Mouse (Mus musculus): ENCODE measurements at regions not wholly inside any gene's neighbourhood (a gene's known extent, or its start where the extent isn't known, plus 50 kb on each side); places are given as distances from the start of the nearest gene placed in this dataset.

- Histone ChIP-seq H3K4me3 (replicated peaks; ENCODE audit: low read length) (no peak overlapping the region), H3K4me1 (replicated peaks; ENCODE audit: control insufficient read depth, insufficient read depth, low read length) (no peaks in the 10 kb centered on the region), H3K36me3 (replicated peaks; ENCODE audit: control insufficient read depth, insufficient read depth) (no peaks in the 10 kb centered on the region), H3K27ac (no peak overlapping the region), H3K9me3 (ENCODE audit: control insufficient read depth, low read length) (no peaks in the 10 kb centered on the region), H3K4me2 (replicated peaks) (no peak overlapping the region), H3K9ac (no peak overlapping the region), H3K27me3 (ENCODE audit: control insufficient read depth, insufficient read depth, low read length) (no peaks in the 10 kb centered on the region)
- ATAC-seq (ENCODE audit: low FRiP score) (no peak), DNase-seq (ENCODE audit: low spot score) (no peak)
- 84% methylated on average over 4 of the region's 4 CpGs for WGBS
Observed at GRCm38 (mm10) chr11:43980444-43980843, 79.4 kb upstream of the Adra1b start.

GRCm38 (mm10) chr11:43989911-43990430 is 89.0 kb upstream of the Adra1b start:
- no peaks in the 10 kb centered on the region for H3K9me3 ChIP-seq (ENCODE audit: control insufficient read depth, low read length)
- no peak overlapping the region for H3K4me3 ChIP-seq (replicated peaks; ENCODE audit: low read length)
- H3K9ac ChIP-seq: no peak overlapping the region
- H3K27ac ChIP-seq: no peak overlapping the region
- 77% methylated on average over 1 of the region's 1 CpGs for WGBS
- no peak overlapping the region for H3K4me2 ChIP-seq (replicated peaks)
- DNase-seq (ENCODE audit: low spot score) (no peak), ATAC-seq (ENCODE audit: low FRiP score) (no peak)
- H3K36me3 ChIP-seq (replicated peaks; ENCODE audit: control insufficient read depth, insufficient read depth): no peaks in the 10 kb centered on the region
- no peaks in the 10 kb centered on the region for H3K27me3 ChIP-seq (ENCODE audit: control insufficient read depth, insufficient read depth, low read length)
- no peaks in the 10 kb centered on the region for H3K4me1 ChIP-seq (replicated peaks; ENCODE audit: control insufficient read depth, insufficient read depth, low read length)

DNA sequence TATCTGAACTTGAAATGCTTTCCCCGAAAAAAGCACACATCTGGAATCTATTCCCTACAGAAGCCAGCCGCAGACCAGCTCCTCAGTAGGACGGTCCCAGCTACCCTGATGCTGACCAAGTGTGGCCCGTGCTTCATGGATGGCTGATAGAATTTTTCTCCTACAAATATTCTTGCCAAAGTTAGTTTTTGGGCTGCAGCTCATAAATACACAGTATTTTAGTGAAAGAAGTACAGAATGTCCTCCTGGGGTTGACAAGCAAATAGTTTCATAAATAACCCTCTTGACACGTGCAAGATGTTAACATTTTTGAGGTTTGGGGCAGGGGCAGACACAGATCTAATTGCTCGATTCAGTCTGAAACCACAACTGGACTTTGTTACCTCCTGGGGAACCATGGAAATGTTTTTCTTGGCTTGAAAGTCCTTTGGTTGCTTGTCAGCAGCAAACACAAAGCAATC is 91.0 kb upstream of the Adra1b start:
- WGBS: 87% methylated on average over 6 of the region's 6 CpGs
- Histone ChIP-seq H3K4me3 (replicated peaks; ENCODE audit: low read length) (no peak overlapping the region), H3K27ac (no peak overlapping the region), H3K4me2 (replicated peaks) (no peak overlapping the region), H3K4me1 (replicated peaks; ENCODE audit: control insufficient read depth, insufficient read depth, low read length) (no peaks in the 10 kb centered on the region), H3K9me3 (ENCODE audit: control insufficient read depth, low read length) (no peaks in the 10 kb centered on the region), H3K36me3 (replicated peaks; ENCODE audit: control insufficient read depth, insufficient read depth) (no peaks in the 10 kb centered on the region), H3K27me3 (ENCODE audit: control insufficient read depth, insufficient read depth, low read length) (no peaks in the 10 kb centered on the region), H3K9ac (no peak overlapping the region)
- DNase-seq (ENCODE audit: low spot score) (no peak), ATAC-seq (ENCODE audit: low FRiP score) (no peak)

- Histone ChIP-seq H3K27ac (no peak overlapping the region), H3K27me3 (ENCODE audit: control insufficient read depth, insufficient read depth, low read length) (no peaks in the 10 kb centered on the region), H3K4me1 (replicated peaks; ENCODE audit: control insufficient read depth, insufficient read depth, low read length) (no peaks in the 10 kb centered on the region), H3K9ac (no peak overlapping the region), H3K36me3 (replicated peaks; ENCODE audit: control insufficient read depth, insufficient read depth) (no peaks in the 10 kb centered on the region), H3K4me3 (replicated peaks; ENCODE audit: low read length) (no peak overlapping the region), H3K4me2 (replicated peaks) (no peak overlapping the region), H3K9me3 (ENCODE audit: control insufficient read depth, low read length) (no peaks in the 10 kb centered on the region)
- 80% methylated on average over 12 of the region's 12 CpGs for WGBS
- no peak for DNase-seq (ENCODE audit: low spot score)
- no peak for ATAC-seq (ENCODE audit: low FRiP score)
Observed at GRCm38 (mm10) chr11:43998046-43998725, 97.2 kb upstream of the Adra1b start.

DNA sequence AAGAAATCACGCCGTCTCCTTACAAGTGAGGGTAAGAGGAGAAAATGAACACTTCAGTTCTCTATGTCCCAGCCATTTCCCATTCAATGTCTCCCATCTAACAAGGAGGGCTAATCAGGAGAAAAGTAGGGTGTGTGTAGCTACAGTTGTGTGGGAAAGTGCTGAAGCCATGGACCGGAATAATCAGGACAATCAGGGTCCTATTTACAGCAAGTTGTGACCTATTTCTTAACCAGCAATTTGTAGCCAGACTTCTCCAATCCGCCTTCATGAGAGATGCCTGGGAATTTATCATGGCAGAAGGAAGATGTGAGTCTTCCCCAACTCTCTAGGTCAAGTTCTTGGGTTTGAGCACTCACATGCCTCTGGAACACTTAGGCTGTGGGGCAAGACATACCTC is 99.0 kb upstream of the Adra1b start:
- Histone ChIP-seq H3K27me3 (ENCODE audit: control insufficient read depth, insufficient read depth, low read length) (no peaks in the 10 kb centered on the region), H3K4me3 (replicated peaks; ENCODE audit: low read length) (no peak overlapping the region), H3K4me1 (replicated peaks; ENCODE audit: control insufficient read depth, insufficient read depth, low read length) (no peaks in the 10 kb centered on the region), H3K9me3 (ENCODE audit: control insufficient read depth, low read length) (no peaks in the 10 kb centered on the region), H3K4me2 (replicated peaks) (no peak overlapping the region), H3K9ac (no peak overlapping the region), H3K36me3 (replicated peaks; ENCODE audit: control insufficient read depth, insufficient read depth) (no peaks in the 10 kb centered on the region), H3K27ac (no peak overlapping the region)
- 94% methylated on average over 4 of the region's 4 CpGs for WGBS
- DNase-seq (ENCODE audit: low spot score) (no peak), ATAC-seq (ENCODE audit: low FRiP score) (no peak)

GRCm38 (mm10) chr11:44001843-44002589 is 101.0 kb upstream of the Adra1b start:
- no peak overlapping the region for H3K4me2 ChIP-seq (replicated peaks)
- H3K9ac ChIP-seq: no peak overlapping the region
- no peaks in the 10 kb centered on the region for H3K4me1 ChIP-seq (replicated peaks; ENCODE audit: control insufficient read depth, insufficient read depth, low read length)
- H3K27ac ChIP-seq: no peak overlapping the region
- no peak overlapping the region for H3K4me3 ChIP-seq (replicated peaks; ENCODE audit: low read length)
- no peak for DNase-seq (ENCODE audit: low spot score)
- H3K36me3 ChIP-seq (replicated peaks; ENCODE audit: control insufficient read depth, insufficient read depth): no peaks in the 10 kb centered on the region
- no peak for ATAC-seq (ENCODE audit: low FRiP score)
- WGBS: 84% methylated on average over 7 of the region's 7 CpGs
- no peaks in the 10 kb centered on the region for H3K9me3 ChIP-seq (ENCODE audit: control insufficient read depth, low read length)
- H3K27me3 ChIP-seq (ENCODE audit: control insufficient read depth, insufficient read depth, low read length): no peaks in the 10 kb centered on the region

DNA sequence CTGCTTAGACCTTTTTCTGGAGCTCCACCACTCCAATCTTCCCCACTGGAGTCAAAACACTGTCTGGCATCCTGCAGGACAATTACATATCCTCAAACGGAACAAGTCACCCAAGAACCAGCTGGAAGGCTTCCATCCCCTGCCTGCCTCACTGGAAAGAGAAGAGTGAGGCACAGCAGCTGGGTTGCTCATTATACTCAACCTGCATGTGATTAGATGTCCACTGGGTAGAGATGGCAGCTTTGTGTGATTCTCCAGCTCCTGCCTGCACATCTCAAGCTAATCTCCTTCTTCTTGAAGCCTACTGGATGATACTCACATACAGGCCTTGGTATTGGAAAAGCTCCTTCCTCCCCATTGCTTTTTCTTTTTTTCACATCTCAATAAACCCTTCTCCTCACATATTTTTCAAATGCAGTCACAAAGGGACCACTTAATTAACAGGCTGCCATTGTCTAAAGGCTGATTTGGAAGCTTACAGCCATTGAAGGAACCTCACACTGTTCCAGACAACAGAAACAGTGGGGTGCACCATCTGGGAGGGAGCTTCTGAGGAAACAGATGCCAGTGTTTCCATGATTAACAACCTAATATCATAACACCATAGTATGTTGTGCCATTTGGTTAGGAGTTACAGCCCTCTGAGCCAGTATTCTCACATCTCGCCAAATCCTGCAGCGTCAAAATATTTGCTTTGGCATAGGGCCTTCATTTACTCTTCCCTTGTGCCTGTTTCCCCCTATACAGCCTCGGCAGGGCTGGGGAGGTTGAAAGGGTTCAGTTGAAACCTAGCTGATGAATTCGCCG is 101.9 kb upstream of the Adra1b start:
- Histone ChIP-seq H3K4me3 (replicated peaks; ENCODE audit: low read length) (no peak overlapping the region), H3K27ac (no peak overlapping the region), H3K4me2 (replicated peaks) (no peak overlapping the region), H3K36me3 (replicated peaks; ENCODE audit: control insufficient read depth, insufficient read depth) (no peaks in the 10 kb centered on the region), H3K4me1 (replicated peaks; ENCODE audit: control insufficient read depth, insufficient read depth, low read length) (no peaks in the 10 kb centered on the region), H3K27me3 (ENCODE audit: control insufficient read depth, insufficient read depth, low read length) (no peaks in the 10 kb centered on the region), H3K9me3 (ENCODE audit: control insufficient read depth, low read length) (no peaks in the 10 kb centered on the region), H3K9ac (no peak overlapping the region)
- WGBS: 61% methylated on average over 6 of the region's 6 CpGs
- DNase-seq (ENCODE audit: low spot score): peak; percentile 55
- peak; percentile 64; the same call in 1 of the 2 replicates for ATAC-seq (ENCODE audit: low FRiP score)

DNA sequence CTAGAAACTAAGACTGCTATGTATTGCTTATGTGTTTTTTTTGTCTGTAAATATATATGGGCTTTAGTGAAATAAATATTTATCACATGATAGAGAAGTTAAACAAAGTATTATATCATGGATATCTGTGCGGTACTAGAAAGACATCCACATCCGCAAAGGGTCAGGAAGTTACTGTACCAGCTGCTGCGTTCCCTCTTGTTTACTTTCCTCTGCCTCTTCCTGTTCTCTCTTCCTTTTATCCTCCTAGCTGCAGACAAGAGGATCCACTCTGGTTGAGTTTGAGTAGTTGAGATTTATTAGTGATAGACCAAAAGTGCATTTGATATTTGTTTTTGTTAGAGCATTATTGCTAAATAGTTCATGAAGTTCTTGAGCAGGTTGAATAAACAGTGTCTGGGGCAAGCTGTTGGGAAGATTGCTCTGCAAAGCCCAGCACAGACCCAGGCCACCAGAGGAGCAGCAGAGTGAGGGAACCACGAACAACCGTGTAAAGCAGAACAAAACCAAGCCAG is 106.6 kb upstream of the Adra1b start:
- Histone ChIP-seq H3K27me3 (ENCODE audit: control insufficient read depth, insufficient read depth, low read length) (no peaks in the 10 kb centered on the region), H3K9ac (no peak overlapping the region), H3K27ac (no peak overlapping the region), H3K4me3 (replicated peaks; ENCODE audit: low read length) (no peak overlapping the region), H3K36me3 (replicated peaks; ENCODE audit: control insufficient read depth, insufficient read depth) (no peaks in the 10 kb centered on the region), H3K4me1 (replicated peaks; ENCODE audit: control insufficient read depth, insufficient read depth, low read length) (no peaks in the 10 kb centered on the region; the same call in 1 of the 2 replicates), H3K9me3 (ENCODE audit: control insufficient read depth, low read length) (no peaks in the 10 kb centered on the region), H3K4me2 (replicated peaks) (no peak overlapping the region)
- 80% methylated on average over 5 of the region's 5 CpGs for WGBS
- ATAC-seq (ENCODE audit: low FRiP score) (no peak), DNase-seq (ENCODE audit: low spot score) (no peak)

- no peak overlapping the region for H3K4me3 ChIP-seq (replicated peaks; ENCODE audit: low read length)
- H3K4me2 ChIP-seq (replicated peaks): no peak overlapping the region
- H3K4me1 ChIP-seq (replicated peaks; ENCODE audit: control insufficient read depth, insufficient read depth, low read length): no peaks in the 10 kb centered on the region; the same call in 1 of the 2 replicates
- 87% methylated on average over 5 of the region's 5 CpGs for WGBS
- no peaks in the 10 kb centered on the region for H3K27me3 ChIP-seq (ENCODE audit: control insufficient read depth, insufficient read depth, low read length)
- no peak overlapping the region for H3K9ac ChIP-seq
- H3K27ac ChIP-seq: no peak overlapping the region
- DNase-seq (ENCODE audit: low spot score) (no peak), ATAC-seq (ENCODE audit: low FRiP score) (no peak)
- H3K9me3 ChIP-seq (ENCODE audit: control insufficient read depth, low read length): no peaks in the 10 kb centered on the region
- no peaks in the 10 kb centered on the region for H3K36me3 ChIP-seq (replicated peaks; ENCODE audit: control insufficient read depth, insufficient read depth)
Observed at GRCm38 (mm10) chr11:44012314-44012713, 111.3 kb upstream of the Adra1b start.
